Mouse (Mus musculus) ES-Bruce4 (cell line): ENCODE results near the gene Iqck.

Experiments used
- CTCF ChIP-seq: IDR thresholded peaks from one replicate; pipeline ENCODE4 v1.8.1; 2011; ENCODE audit warnings: low read depth, low read length
- POLR2A ChIP-seq: IDR thresholded peaks from one replicate; pipeline ENCODE4 v1.8.1; 2011; ENCODE audit warnings: low read length; ENCODE audit not compliant: insufficient read depth

DNA sequence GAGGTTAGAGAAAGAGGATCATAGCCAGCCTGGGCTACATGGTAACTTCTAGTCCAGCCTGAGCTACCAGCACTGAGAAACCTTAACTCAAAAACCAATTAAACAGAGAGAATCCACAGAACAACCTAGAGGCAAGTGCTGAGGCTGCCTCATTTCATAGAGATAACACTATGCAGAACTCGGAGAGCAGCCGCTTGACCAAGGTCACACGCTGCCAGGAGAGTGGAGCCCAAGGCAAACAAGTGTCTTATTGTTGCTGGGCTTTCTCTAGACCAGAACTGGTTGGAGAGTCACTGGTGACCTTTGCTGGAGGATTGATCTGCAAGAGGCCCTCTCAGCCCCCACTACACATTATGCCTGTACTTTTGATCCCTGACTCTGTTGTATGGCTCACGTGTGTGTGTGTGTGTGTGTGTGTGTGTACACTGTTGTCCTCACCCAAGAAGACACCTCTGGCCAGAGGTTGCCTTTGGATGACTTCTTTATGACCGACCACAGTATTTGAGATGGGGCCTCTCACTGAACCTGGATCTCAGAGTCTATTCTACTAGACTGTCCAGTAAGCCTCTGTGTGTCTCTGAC, 133.8 kb downstream of the Iqck start:
- TF ChIP-seq CTCF (no peak), POLR2A (no peak)
